Mouse (Mus musculus) spleen, postnatal 4 days (tissue): Measurements from ENCODE around the gene Krtap1-3.

Experiments used
- DNase-seq, 2 experiments: peaks; one replicate each; pipeline ENCODE4 v3.0.0; 2022; ENCODE audit warnings: low spot score in 2 of 2

Gene Krtap1-3

DNA sequence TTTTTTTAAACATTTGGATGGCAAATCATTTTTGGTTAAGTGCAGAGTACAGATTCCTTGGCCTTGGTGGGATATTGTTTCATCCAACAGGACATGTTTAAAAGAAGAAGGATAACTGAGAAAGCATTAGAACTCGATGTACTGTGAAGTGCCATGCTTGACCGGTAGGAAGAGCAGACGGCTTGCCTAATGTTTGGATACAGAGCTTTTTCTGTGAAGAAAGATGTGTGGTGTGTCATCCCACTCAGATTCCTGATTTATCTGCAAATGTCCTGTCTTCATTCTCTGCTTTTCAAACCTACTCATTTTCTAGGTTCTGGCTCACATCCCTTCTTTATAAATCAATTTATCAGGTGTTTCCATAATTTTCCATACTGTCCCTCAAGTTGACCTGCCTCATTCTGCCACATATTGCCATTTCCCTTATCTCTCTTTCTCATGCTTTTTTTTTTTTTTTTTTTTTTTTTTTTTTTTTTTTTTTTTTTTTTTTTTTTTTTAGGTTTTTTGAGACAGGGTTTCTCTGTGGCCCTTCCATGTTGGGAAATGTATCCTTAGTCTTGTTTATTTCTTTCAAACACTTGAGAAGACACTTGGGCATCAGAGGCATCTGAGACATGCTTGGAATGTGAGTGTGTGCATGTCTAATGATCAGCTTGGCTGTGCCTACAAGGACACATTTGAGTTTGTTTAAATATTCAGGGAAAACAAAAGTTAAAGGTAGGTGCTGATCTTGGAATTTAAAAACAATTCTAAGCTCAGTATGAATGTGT is 33.0 kb downstream of the Krtap1-3 start:
- DNase-seq = no peak

- no peak for DNase-seq
These were observed 34.4 kb downstream of the Krtap1-3 start, which contains the start of gene Krtap3-2 for GRCm38 (mm10) chr11:99556753-99557152. Gene Krtap3-2 (minus strand): TSS chr11:99556853.

GRCm38 (mm10) chr11:99556195-99556594 is 34.9 kb downstream of the Krtap1-3 start:
- DNase-seq = no peak

DNA sequence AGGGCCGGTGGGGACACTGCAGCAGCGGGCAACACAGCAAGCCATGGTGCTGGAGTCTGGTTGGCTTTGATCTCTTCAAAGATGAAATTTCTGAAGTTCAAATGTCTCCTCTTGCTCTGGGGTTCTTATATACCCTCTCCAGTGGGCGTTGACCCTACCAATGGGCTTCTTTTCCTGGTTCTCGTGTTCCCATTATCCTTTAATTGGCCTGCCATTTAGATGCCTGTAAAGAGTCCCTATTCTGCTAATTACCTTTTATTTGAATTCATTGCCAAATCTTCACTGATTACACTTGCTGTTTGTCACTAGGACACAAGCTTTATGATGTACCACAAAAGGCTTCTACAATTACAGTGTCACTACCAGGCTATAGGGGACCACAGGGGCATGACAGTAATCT is 40.4 kb downstream of the Krtap1-3 start, which contains the start of gene Krtap3-3:
Gene Krtap3-3, minus strand, starts transcription at position 101 of the 400 bp plus-strand sequence.
- no peak for DNase-seq

DNA sequence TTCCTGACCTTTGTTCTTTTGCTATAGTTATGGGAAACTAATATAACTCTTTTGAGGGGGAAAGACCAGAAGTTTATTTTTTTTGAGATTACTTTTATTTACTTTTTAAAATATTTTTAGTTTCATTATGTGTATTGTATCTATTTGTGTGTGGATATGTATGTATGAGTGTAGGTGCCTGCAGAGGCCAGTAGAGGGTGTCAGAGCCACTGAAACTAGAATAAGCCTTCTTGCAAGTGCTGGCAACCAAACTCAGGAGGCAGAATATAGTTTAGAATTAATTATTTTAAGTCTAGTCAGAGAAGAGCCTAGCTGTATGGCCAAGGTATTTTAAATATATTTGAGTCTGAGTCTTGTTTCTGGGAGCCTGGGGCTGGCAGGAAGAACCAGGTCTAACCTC is 43.2 kb downstream of the Krtap1-3 start:
- no peak for DNase-seq
